Mouse (Mus musculus): ENCODE results near the gene Fam71e1.

The Fam71e1 gene

GRCm38 (mm10) chr7:44497361-44498055 is 1.1 kb downstream of the Fam71e1 start:
- DNase-seq (ENCODE audit: low read depth, low spot score): no peak

GRCm38 (mm10) chr7:44498922-44499321 is 2.5 kb downstream of the Fam71e1 start:
- DNase-seq (ENCODE audit: low read depth, low spot score): no peak

GRCm38 (mm10) chr7:44500046-44500445 is 3.7 kb downstream of the Fam71e1 start:
- no peak for DNase-seq (ENCODE audit: low read depth, low spot score)

- DNase-seq (ENCODE audit: low read depth, low spot score): no peak
Observed at GRCm38 (mm10) chr7:44501563-44502115, 5.3 kb downstream of the Fam71e1 start.

GRCm38 (mm10) chr7:44507491-44507890 is 11.1 kb downstream of the Fam71e1 start:
- no peak for DNase-seq (ENCODE audit: low read depth, low spot score)

- DNase-seq (ENCODE audit: low read depth, low spot score): no peak
Observed at GRCm38 (mm10) chr7:44519240-44519913, 23.0 kb downstream of the Fam71e1 start.

GRCm38 (mm10) chr7:44520990-44521389 is 24.6 kb downstream of the Fam71e1 start:
- DNase-seq (ENCODE audit: low read depth, low spot score): no peak

- peak; percentile 66 for DNase-seq (ENCODE audit: low read depth, low spot score)
Observed at GRCm38 (mm10) chr7:44521710-44522109, 25.3 kb downstream of the Fam71e1 start.

GRCm38 (mm10) chr7:44523056-44523455 is 26.7 kb downstream of the Fam71e1 start:
- DNase-seq (ENCODE audit: low read depth, low spot score): peak; percentile 95

- DNase-seq (ENCODE audit: low read depth, low spot score): peak; percentile 97
Observed at GRCm38 (mm10) chr7:44524502-44524901, 28.1 kb downstream of the Fam71e1 start, which contains the start of gene Mybpc2. Mybpc2 (minus strand) TSS chr7:44524656.

GRCm38 (mm10) chr7:44525126-44525832 is 28.9 kb downstream of the Fam71e1 start:
- DNase-seq (ENCODE audit: low read depth, low spot score): peak; percentile 97

GRCm38 (mm10) chr7:44526414-44527154 is 30.2 kb downstream of the Fam71e1 start:
- DNase-seq (ENCODE audit: low read depth, low spot score): no peak

GRCm38 (mm10) chr7:44527483-44528398 is 31.4 kb downstream of the Fam71e1 start:
- peak; percentile 94 for DNase-seq (ENCODE audit: low read depth, low spot score)

- DNase-seq (ENCODE audit: low read depth, low spot score): no peak
Observed at GRCm38 (mm10) chr7:44529518-44529917, 33.1 kb downstream of the Fam71e1 start.

GRCm38 (mm10) chr7:44530507-44530906 is 34.1 kb downstream of the Fam71e1 start:
- DNase-seq (ENCODE audit: low read depth, low spot score): no peak

- no peak for DNase-seq (ENCODE audit: low read depth, low spot score)
Observed at GRCm38 (mm10) chr7:44531207-44531606, 34.8 kb downstream of the Fam71e1 start.

GRCm38 (mm10) chr7:44531946-44532732 is 35.8 kb downstream of the Fam71e1 start, which contains the start of gene Spib:
Spib (minus strand) TSS chr7:44532071.
- no peak for DNase-seq (ENCODE audit: low read depth, low spot score)

- DNase-seq (ENCODE audit: low read depth, low spot score): no peak
Observed at GRCm38 (mm10) chr7:44532918-44533745, 36.8 kb downstream of the Fam71e1 start.

GRCm38 (mm10) chr7:44533746-44534045 is 37.3 kb downstream of the Fam71e1 start:
- no peak for DNase-seq (ENCODE audit: low read depth, low spot score)

Data from skeletal muscle tissue, adult 2 months (tissue).